Mouse (Mus musculus) spleen, embryonic (tissue): ENCODE data around the gene Ppp1r12a.

Experiments
- CTCF ChIA-PET: fragments of 350-600 bp; sonication (Branson Sonifier 250); formaldehyde crosslinking; loops from one replicate; lab custom pipeline; 2022; lab: Charles Lee

The Ppp1r12a gene

DNA sequence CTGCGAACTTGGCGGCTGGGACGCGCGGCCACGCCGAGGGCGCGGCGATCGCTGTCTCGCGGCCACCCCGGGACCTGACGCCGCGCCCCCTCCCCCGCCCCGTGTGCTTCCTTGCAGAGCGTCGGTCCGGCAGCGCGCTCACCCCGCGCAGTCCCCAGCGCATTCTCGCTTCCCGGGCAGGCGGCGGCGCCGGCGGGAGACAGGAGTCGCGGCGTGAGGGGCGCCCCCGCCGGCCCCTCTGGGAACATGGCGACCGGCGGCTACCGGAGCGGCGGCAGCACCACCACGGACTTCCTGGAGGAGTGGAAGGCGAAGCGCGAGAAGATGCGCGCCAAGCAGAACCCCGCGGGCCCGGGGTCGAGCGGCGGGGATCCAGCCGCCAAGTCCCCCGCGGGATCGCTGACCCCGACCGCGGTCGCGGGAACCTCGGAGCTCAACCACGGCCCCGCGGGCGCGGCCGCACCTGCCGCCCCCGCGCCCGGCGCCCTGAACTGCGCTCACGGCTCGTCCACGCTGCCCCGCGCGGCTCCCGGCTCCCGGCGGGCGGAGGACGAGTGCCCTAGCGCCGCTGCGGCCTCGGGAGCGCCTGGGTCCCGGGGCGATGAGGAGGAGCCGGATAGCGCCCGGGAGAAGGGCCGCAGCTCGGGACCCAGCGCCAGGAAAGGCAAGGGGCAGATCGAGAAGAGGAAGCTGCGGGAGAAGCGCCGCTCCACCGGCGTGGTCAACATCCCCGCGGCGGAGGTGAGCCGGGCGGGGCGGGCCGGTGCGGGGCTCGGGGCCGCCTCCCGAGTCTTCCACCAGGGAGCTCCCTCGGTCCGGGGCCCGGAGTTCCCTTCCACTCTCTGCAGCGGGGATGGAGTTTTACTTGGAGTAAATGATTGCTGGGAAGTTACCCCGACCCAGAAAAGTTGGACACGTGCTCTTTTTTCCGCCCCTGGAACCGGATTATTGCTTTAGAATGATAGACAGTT is 170.9 kb downstream of the Ppp1r12a start:
- CTCF ChIA-PET: no interaction called here

DNA sequence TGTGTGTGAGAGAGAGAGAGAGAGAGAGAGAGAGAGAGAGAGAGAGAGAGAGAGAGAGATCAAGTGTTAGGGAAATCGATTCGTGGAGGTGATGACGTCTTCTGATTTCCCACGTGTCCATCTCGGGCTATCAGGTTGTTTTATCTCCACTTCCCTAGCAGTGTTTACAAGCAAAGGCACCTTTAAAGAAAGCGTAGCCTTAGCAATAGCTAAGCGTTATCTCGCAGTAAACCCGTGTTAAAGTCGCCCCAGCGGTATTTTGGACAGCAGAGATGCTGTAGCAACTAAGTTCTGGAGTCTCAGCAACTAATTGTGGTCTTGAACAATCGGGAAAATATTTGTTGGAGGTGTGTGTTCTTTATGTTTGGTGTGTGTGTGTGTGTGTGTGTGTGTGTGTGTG is 171.6 kb downstream of the Ppp1r12a start:
- CTCF ChIA-PET: no interaction called here
